Mouse (Mus musculus) layer of hippocampus, adult 18-20 months (tissue): ENCODE data around the gene Hes1. TPM values are rescaled to one million over a fixed set of nuclear protein-coding genes. Genes with fewer than 3 reads are reported as not detected.
A peak's percentile ranks its signal among the peaks of the same experiment; 100 is the strongest.

Source experiments
- DNase-seq, 2 experiments: peaks; one replicate each; pipeline ENCODE4 v3.0.0; 2022; ENCODE audit warnings: low spot score in 2 of 2
- long read RNA-seq: library from polyadenylated mRNA; stranded (forward); transcript quantifications from one replicate; pipeline ENCODE4 v2.0.0, GENCODE M21; 2021
- total RNA-seq, 2 experiments: library from RNA; stranded (reverse); gene quantifications; 2 replicates each; pipeline ENCODE4 v1.2.3; 2021

Hes1 gene
- total RNA-seq, result 10 to 100 TPM; 24.4 to 28.0 TPM
- long read RNA-seq, transcript Hes1-201 (4 exons, 1,468 nt), result major isoform, 11 of 20 reads
- long read RNA-seq, partial matches to known transcripts, result 0 of 20 reads
- long read RNA-seq, other reads (novel, unspliced or antisense), result 7 of 20 reads

DNA sequence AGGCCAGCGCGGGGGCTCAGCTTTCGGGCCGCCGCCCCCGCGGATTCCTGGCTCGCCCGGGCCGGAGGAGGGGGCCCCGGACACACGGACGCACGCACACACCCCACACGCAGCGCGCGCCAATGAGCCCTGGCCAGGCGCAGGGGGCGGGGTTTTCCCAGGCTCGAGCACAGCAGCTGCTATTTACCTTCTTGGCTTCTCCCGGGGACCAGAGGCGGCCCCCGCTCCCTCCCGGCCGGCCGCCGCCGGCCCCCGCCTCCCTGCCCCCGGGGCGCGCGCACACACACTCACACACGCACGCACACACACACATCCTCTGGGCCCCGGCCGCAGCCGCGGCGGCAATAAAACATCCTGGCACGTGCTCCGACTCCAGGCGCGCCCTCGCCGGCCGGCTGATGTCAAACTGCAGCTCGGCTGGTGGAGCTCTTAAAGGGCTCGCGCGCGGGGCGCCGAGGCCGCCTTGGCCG is at the start of gene Hes1:
Gene Hes1 (plus strand): TSS at position 401 of the 470 bp plus-strand sequence.
- peak in 1 of 2 experiments; percentile 79 for DNase-seq

DNA sequence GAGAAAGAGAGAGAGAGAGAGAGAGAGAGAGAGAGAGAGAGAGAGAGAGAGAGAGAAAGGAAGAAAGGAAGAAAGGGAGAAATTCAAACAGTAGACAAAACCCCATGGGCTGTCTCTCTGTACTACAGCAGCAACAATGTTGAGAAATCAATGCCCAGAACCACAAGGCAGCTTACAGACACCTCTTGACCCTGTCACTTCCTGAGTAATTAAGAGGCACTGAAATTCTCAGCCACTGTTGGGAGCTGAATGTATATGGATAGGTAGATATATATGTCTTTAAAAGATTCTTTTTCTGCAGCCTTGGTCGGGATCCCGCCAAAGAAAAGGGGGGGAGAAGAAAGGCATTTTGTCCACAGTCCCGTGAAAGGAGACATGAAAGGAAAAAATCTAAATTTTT is 48.1 kb upstream of the Hes1 start:
- no peak for DNase-seq

GRCm38 (mm10) chr16:30020124-30020523 is 44.1 kb upstream of the Hes1 start:
- no peak for DNase-seq

- DNase-seq, result no peak
Measured at GRCm38 (mm10) chr16:30022352-30022751, 41.8 kb upstream of the Hes1 start.

- no peak for DNase-seq
Measured at GRCm38 (mm10) chr16:30022890-30023797, 41.0 kb upstream of the Hes1 start.

GRCm38 (mm10) chr16:30024681-30025262 is 39.4 kb upstream of the Hes1 start:
- DNase-seq, result peak in 1 of 2 experiments; percentile 16

DNA sequence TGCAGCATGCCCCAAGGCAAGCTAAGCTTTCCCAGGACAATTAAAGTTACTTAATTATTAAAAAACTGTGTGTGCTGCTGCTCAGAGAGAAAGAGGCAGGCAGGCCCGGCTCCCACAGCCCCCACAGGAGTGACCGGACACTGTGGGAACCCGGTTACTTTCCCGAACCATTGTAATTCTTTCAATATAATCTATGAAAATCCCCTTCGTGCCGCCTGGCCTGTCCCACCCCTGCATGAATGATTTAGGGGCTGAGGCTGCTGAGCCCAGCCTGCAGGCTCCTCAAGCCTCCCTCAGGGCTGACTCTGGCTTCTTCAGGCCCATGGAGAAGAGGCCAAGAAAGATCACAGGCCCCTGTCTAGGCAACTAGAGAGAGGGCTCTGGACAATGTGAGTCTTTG is 36.0 kb upstream of the Hes1 start:
- DNase-seq, result no peak

DNA sequence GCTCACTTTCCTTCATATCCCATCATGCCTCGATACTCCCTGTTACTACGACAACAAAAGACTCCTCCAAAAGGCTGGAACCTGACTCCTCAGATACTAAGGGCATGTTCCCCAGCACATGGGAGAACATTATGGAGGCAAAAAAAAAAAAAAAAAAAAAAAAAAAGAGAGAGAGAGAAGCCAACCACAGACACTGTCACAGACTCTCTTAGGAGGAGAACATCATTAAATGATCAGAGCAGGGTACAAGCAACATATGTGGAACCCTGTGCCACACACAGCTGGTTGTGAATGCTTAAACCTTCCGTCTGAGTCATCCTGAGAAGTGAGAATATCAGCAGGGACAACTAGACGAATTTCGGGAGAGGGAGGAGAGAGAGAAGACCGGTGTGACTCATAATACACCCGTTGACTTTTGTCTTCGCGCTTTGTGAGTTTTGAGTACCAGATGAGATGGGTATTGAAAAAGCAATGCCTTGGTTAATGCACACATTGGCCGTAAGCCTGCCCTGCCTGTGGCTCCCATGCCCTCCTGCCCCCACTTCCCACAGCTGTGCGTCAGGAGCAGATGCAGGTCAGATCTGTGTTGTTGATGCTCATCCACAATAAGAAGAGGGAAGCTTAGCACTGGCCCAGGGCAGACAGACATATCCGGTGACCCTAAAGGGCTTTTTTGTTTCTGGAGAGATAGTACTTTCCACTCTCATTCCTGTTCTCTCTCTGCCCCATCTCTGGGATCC is 34.8 kb upstream of the Hes1 start:
- peak in 1 of 2 experiments; percentile 15 for DNase-seq

- DNase-seq, result no peak
Measured at GRCm38 (mm10) chr16:30032326-30032904, 31.8 kb upstream of the Hes1 start.

DNA sequence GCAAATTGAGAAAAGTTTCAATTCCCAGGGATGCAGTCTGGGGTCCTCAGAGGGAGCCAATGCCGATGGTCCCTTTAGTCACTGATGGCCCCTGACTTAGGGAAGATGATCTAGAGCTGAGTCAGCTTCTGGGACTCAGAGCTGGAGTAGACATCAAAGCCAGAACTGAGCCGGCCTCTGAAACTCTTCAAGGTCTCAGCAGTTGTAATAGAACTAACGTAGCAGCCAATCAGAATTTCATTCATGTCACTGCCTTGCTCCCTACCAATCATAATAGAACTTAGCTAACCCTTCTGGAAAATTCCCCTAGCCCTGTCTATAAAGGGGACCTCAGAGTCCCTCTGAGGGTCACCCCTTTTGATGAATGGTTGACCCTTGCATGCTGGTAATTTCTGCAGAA is 30.8 kb upstream of the Hes1 start:
- DNase-seq, result no peak

DNA sequence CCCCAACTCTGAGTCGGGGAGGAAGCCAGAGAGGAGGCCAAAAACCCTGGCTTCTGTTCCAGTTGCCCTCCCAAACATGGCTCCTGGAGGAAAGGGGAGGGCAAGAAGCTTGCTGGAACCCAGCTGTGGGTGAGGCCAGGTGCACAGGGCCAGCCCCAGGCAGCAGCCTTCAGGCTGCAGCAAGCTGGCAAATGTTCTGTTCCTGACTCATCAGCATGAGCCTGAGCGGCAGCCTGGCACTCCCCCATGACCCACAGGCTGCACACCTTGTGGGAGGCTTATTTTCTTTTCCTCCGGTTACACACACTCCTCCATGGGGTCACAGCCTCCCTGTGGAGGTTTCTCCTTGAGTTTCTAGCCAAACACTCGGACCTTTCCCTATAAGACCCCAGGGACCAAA is 30.2 kb upstream of the Hes1 start:
- no peak for DNase-seq

GRCm38 (mm10) chr16:30034521-30034920 is 29.7 kb upstream of the Hes1 start:
- DNase-seq, result no peak

DNA sequence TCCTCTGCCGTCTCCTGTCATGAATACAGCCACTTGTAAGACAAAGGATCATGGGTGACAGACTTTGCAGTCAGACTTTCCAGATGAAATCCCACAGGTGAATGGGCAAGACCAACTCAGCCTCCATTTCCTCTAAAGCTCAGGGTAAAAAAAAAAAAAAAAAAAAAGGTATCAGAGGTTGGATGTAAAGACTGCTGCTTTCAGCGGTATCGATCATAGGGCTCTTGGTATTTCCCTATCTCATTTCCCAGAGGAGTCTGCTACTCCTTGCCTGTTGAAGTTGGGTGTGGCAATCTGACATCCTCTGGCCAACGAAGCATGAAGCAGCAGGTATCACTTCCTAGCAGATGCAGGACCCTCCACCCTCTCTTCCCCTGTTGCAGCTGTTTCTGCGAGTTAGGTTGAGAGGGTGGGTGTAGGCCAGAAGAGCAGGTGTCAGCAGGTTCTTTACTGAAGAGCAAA is 29.2 kb upstream of the Hes1 start:
- no peak for DNase-seq

- DNase-seq, result no peak
Measured at GRCm38 (mm10) chr16:30036104-30036503, 28.1 kb upstream of the Hes1 start.

- no peak for DNase-seq
Measured at GRCm38 (mm10) chr16:30038663-30039593, 25.3 kb upstream of the Hes1 start.

DNA sequence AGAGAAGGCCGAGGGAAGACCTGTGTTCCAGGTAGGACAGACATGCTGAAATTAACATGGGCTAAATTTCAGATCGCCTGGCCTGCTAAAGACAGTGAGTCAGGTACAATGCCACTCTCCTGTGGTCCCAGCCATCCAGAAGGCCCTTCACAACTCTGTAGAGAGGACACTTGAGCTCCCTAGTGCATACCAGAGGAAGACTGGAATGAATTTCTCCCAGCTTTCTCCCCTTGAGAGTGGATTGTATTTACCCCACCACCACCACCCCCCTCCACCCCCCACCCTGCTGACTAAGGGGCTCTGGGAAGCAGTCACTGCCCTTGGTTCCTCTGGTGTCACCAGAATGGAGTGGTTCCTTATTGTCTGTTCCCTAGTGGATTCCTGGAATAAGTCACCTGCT is 24.3 kb upstream of the Hes1 start:
- DNase-seq, result no peak

- no peak for DNase-seq
Measured at GRCm38 (mm10) chr16:30042859-30043258, 21.3 kb upstream of the Hes1 start.

DNA sequence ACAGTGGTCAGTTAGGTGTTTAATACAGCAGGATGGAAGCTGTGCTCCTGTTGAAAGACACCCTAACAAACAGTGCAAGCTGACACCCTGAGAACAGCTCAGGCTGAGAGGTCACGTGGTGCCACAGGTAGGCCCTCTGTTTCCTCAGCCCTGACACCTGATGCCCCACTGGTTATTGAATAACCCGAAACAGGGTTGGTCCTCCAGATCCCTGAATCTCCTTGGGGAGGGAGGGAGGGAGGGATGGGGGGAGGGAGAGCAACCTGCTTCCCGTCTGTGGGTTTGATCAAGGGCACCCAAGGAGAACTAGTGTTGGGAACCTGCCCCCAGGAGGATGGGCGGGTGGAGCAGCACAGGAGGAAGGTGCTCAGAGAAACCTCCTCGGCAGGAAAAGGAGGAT is 18.6 kb upstream of the Hes1 start:
- no peak for DNase-seq

DNA sequence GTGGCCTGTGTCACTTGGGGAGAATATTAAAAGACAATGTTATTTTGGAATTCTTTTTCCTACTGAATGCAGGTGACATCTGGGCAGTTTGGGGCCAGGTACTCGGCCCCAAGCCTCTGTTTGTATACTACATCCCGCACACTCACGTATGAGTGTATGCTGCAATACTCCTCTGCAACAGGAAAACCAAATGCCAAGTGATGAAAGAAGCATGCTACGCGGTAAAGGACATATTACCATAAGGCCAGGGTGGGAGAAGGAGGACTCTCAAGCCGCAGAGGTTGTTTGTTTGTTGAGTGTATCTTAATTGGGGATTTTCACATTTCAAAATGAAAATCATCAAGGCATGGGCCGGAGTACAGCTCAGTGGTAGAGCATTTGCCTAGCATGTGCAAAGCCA is 17.2 kb upstream of the Hes1 start:
- no peak for DNase-seq

DNA sequence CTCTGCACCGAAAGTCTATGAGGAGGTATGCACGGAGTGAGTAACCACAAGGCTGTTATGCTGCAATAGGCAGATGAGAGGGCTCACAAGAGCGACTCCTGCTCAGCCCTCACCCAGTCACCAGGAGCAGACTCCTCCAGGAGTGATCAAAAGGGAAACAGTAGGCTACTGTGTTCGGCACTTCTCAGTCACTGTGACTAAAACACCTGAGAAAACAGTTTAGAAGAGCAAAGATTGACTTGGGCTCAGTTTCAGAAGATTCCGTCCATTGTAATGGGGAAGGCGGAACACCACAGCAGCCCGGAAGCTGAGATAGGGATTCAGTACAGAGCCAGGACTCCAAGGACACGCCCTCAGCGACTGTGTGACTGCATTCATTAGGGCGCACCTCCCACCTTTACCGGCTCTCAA is 16.8 kb upstream of the Hes1 start:
- no peak for DNase-seq
